In genomic region chr10:127664166-127664565, GRCm38 (mm10) we compare ENCODE assay signal across 10 mouse cellular contexts. TPM values are rescaled to one million over a fixed set of nuclear protein-coding genes. Genes with fewer than 3 reads are reported as not detected.
DNase-seq lines count a peak whose midpoint lies in the region; ATAC-seq and TF ChIP-seq lines count a peak whose summit lies in the region.
"Had no signal": no experiment of that assay in that cellular context is flagged by ENCODE, and none has a peak within 500 bp of the region (broad histone marks: within the 10 kb centered on the region; RNA-seq: fewer than 3 reads in every experiment).

No protein-coding gene starts in this region.

- H3K9me3 ChIP-seq in forebrain, embryonic 10.5 days, result no peaks in the 10 kb centered on the region
- no peaks in the 10 kb centered on the region for H3K9me3 ChIP-seq in forebrain, embryonic 14.5 days (replicated peaks; ENCODE audit: control insufficient read depth, low read length)
- no peaks in the 10 kb centered on the region for H3K9me3 ChIP-seq in liver, embryonic 11.5 days (ENCODE audit: control insufficient read depth, low read length)
- H3K9me3 ChIP-seq in embryonic facial prominence, embryonic 10.5 days, result no peaks in the 10 kb centered on the region
- H3K9me3 ChIP-seq in limb, embryonic 14.5 days (ENCODE audit: control insufficient read depth, low read length), result no peaks in the 10 kb centered on the region

- peaks cover 28% of the 10 kb centered on the region for H3K36me3 ChIP-seq in forebrain, embryonic 10.5 days (replicated peaks)
- no peaks in the 10 kb centered on the region for H3K36me3 ChIP-seq in forebrain, embryonic 14.5 days (ENCODE audit: control insufficient read depth, insufficient read depth, low read length)
- H3K36me3 ChIP-seq in liver, embryonic 11.5 days (ENCODE audit: control insufficient read depth, insufficient read depth, low read length), result no peaks in the 10 kb centered on the region
- H3K36me3 ChIP-seq in embryonic facial prominence, embryonic 10.5 days (replicated peaks), result peaks cover 54% of the 10 kb centered on the region
- peaks cover 47% of the 10 kb centered on the region for H3K36me3 ChIP-seq in limb, embryonic 14.5 days (ENCODE audit: control insufficient read depth, insufficient read depth, low read length)

- peaks cover 100% of the 10 kb centered on the region for H3K27me3 ChIP-seq in forebrain, embryonic 10.5 days (ENCODE audit: poor library complexity, severe bottlenecking)
- H3K27me3 ChIP-seq in forebrain, embryonic 14.5 days (replicated peaks; ENCODE audit: control insufficient read depth, insufficient read depth, low read length), result peaks cover 60% of the 10 kb centered on the region
- peaks cover 63% of the 10 kb centered on the region for H3K27me3 ChIP-seq in liver, embryonic 11.5 days (replicated peaks; ENCODE audit: control insufficient read depth, insufficient read depth, low read length)
- peaks cover 87% of the 10 kb centered on the region for H3K27me3 ChIP-seq in embryonic facial prominence, embryonic 10.5 days (replicated peaks; ENCODE audit: low read depth, poor library complexity, severe bottlenecking)
- H3K27me3 ChIP-seq in limb, embryonic 14.5 days (ENCODE audit: control insufficient read depth, insufficient read depth, low read length), result no peaks in the 10 kb centered on the region

- no peak overlapping the region for H3K4me2 ChIP-seq in forebrain, embryonic 14.5 days (ENCODE audit: low read length)
- peak overlapping the region; percentile 93 for H3K4me2 ChIP-seq in liver, embryonic 11.5 days
- peak overlapping the region; percentile 54 for H3K4me2 ChIP-seq in limb, embryonic 14.5 days (replicated peaks; ENCODE audit: low read depth, low read length, severe bottlenecking)

- WGBS in forebrain, embryonic 10.5 days, result 10% methylated on average over 16 of the region's 16 CpGs
- WGBS in forebrain, embryonic 14.5 days, result 11% methylated on average over 16 of the region's 16 CpGs
- WGBS in liver, embryonic 11.5 days, result 19% methylated on average over 16 of the region's 16 CpGs
- 23% methylated on average over 16 of the region's 16 CpGs for WGBS in embryonic facial prominence, embryonic 10.5 days
- 32% methylated on average over 16 of the region's 16 CpGs for WGBS in limb, embryonic 14.5 days

- H3K4me1 ChIP-seq in forebrain, embryonic 10.5 days, result peaks cover 90% of the 10 kb centered on the region
- peaks cover 20% of the 10 kb centered on the region for H3K4me1 ChIP-seq in forebrain, embryonic 14.5 days (ENCODE audit: control insufficient read depth, insufficient read depth, low read length)
- H3K4me1 ChIP-seq in liver, embryonic 11.5 days (replicated peaks; ENCODE audit: control insufficient read depth, insufficient read depth, low read length), result peaks cover 49% of the 10 kb centered on the region
- peaks cover 98% of the 10 kb centered on the region for H3K4me1 ChIP-seq in embryonic facial prominence, embryonic 10.5 days
- H3K4me1 ChIP-seq in limb, embryonic 14.5 days (ENCODE audit: control insufficient read depth, insufficient read depth, low read length), result peaks cover 53% of the 10 kb centered on the region

- H3K4me3 ChIP-seq in forebrain, embryonic 10.5 days, result peak overlapping the region; percentile 61
- H3K4me3 ChIP-seq in forebrain, embryonic 14.5 days (ENCODE audit: low read depth, low read length), result no peak overlapping the region
- H3K4me3 ChIP-seq in liver, embryonic 11.5 days (ENCODE audit: low read depth, low read length), result no peak overlapping the region
- peak overlapping the region; percentile 70 for H3K4me3 ChIP-seq in embryonic facial prominence, embryonic 10.5 days
- H3K4me3 ChIP-seq in limb, embryonic 14.5 days (replicated peaks; ENCODE audit: low read length), result peak overlapping the region; percentile 55

- H3K27ac ChIP-seq in forebrain, embryonic 10.5 days, result no peak overlapping the region
- H3K27ac ChIP-seq in forebrain, embryonic 14.5 days (ENCODE audit: low read depth, low read length), result no peak overlapping the region
- H3K27ac ChIP-seq in liver, embryonic 11.5 days (ENCODE audit: low read depth, low read length), result no peak overlapping the region
- no peak overlapping the region for H3K27ac ChIP-seq in embryonic facial prominence, embryonic 10.5 days (replicated peaks)
- H3K27ac ChIP-seq in limb, embryonic 14.5 days (replicated peaks; ENCODE audit: low read depth, low read length), result no peak overlapping the region

- no peak overlapping the region for H3K9ac ChIP-seq in forebrain, embryonic 14.5 days (ENCODE audit: low read length)
- H3K9ac ChIP-seq in liver, embryonic 11.5 days (ENCODE audit: low read depth, low read length), result no peak overlapping the region
- peak overlapping the region; percentile 79; the same call in 1 of the 2 replicates for H3K9ac ChIP-seq in limb, embryonic 14.5 days (ENCODE audit: low read depth, low read length, severe bottlenecking)

- no peak for ATAC-seq in forebrain, embryonic 14.5 days
- ATAC-seq in liver, embryonic 11.5 days (replicated peaks; ENCODE audit: low FRiP score), result no peak
- no peak for ATAC-seq in limb, embryonic 14.5 days (ENCODE audit: low FRiP score, low read depth)

- TF ChIP-seq POLR2A in limb, embryonic 14.5 days (IDR thresholded peaks at IDR 0.05; ENCODE audit: borderline replicate concordance, extremely low read depth, insufficient read depth, insufficient read length), result no peak

- DNase-seq in forebrain, embryonic 10.5 days (ENCODE audit: extremely low spot score, low spot score), result no peak
- no peak for DNase-seq in forebrain, embryonic 14.5 days (ENCODE audit: low spot score)
- no peak for DNase-seq in liver, embryonic 11.5 days (ENCODE audit: low spot score)
- DNase-seq in liver, result no peak
- no peak for DNase-seq in embryonic facial prominence, embryonic 10.5 days (ENCODE audit: low spot score)
- DNase-seq in limb, embryonic 14.5 days (ENCODE audit: low spot score), result no peak
- no peak for DNase-seq in urinary bladder, postnatal 10 days (ENCODE audit: low spot score)
- DNase-seq in B cell, adult 2 months, result no peak
- DNase-seq: cerebellum, postnatal 36 days; gastrocnemius, postnatal 10 days had no signal

RNA-seq across cellular contexts. Expression of gene Nemp1, which starts 2.5 kb away (rescaled TPM):
- polyA plus RNA-seq in forebrain, embryonic 10.5 days (2016; fragmentation: Nextera tagmentation; extraction: Ambion mirVana), result 9.9 and 10.0 TPM in 2 replicates
- 5.8 TPM in 2 replicates for polyA plus RNA-seq in forebrain, embryonic 14.5 days (2014; fragmentation: Nextera tagmentation; extraction: Ambion mirVana)
- 10.5 and 11.2 TPM in 2 replicates for polyA plus RNA-seq in liver, embryonic 11.5 days (2014; fragmentation: Nextera tagmentation; extraction: Ambion mirVana)
- 10.0 and 10.7 TPM in 2 replicates for polyA plus RNA-seq in embryonic facial prominence, embryonic 10.5 days (2016; fragmentation: Nextera tagmentation; extraction: Ambion mirVana)
- 12.3 and 13.9 TPM in 2 replicates for polyA plus RNA-seq in limb, embryonic 14.5 days (2012; rRNA removed)
- 9.0 and 10.2 TPM in 2 replicates for polyA plus RNA-seq in limb, embryonic 14.5 days (2014; fragmentation: Nextera tagmentation; extraction: Ambion mirVana)

RNA-seq across cellular contexts. Expression of gene Nab2, which starts 4.2 kb away (rescaled TPM):
- 5.6 and 6.2 TPM in 2 replicates for polyA plus RNA-seq in forebrain, embryonic 10.5 days (2016; fragmentation: Nextera tagmentation; extraction: Ambion mirVana)
- polyA plus RNA-seq in forebrain, embryonic 14.5 days (2014; fragmentation: Nextera tagmentation; extraction: Ambion mirVana), result 1.8 and 1.9 TPM in 2 replicates
- polyA plus RNA-seq in liver, embryonic 11.5 days (2014; fragmentation: Nextera tagmentation; extraction: Ambion mirVana), result 5.7 and 5.8 TPM in 2 replicates
- polyA plus RNA-seq in embryonic facial prominence, embryonic 10.5 days (2016; fragmentation: Nextera tagmentation; extraction: Ambion mirVana), result 11.6 and 12.1 TPM in 2 replicates
- polyA plus RNA-seq in limb, embryonic 14.5 days (2012; rRNA removed), result 64.5 and 68.3 TPM in 2 replicates
- polyA plus RNA-seq in limb, embryonic 14.5 days (2014; fragmentation: Nextera tagmentation; extraction: Ambion mirVana), result 16.4 and 19.9 TPM in 2 replicates

RNA-seq across cellular contexts. Expression of gene Stat6, which starts 21.4 kb away (rescaled TPM):
- polyA plus RNA-seq in forebrain, embryonic 10.5 days (2016; fragmentation: Nextera tagmentation; extraction: Ambion mirVana), result 7.3 and 7.7 TPM in 2 replicates
- 3.4 and 3.7 TPM in 2 replicates for polyA plus RNA-seq in forebrain, embryonic 14.5 days (2014; fragmentation: Nextera tagmentation; extraction: Ambion mirVana)
- 28.7 TPM in 2 replicates for polyA plus RNA-seq in liver, embryonic 11.5 days (2014; fragmentation: Nextera tagmentation; extraction: Ambion mirVana)
- 10.4 and 11.5 TPM in 2 replicates for polyA plus RNA-seq in embryonic facial prominence, embryonic 10.5 days (2016; fragmentation: Nextera tagmentation; extraction: Ambion mirVana)
- 30.7 and 33.5 TPM in 2 replicates for polyA plus RNA-seq in limb, embryonic 14.5 days (2012; rRNA removed)
- 22.2 and 24.6 TPM in 2 replicates for polyA plus RNA-seq in limb, embryonic 14.5 days (2014; fragmentation: Nextera tagmentation; extraction: Ambion mirVana)

RNA-seq across cellular contexts. Expression of gene Myo1a, which starts 40.8 kb away (rescaled TPM):
- polyA plus RNA-seq in forebrain, embryonic 10.5 days (2016; fragmentation: Nextera tagmentation; extraction: Ambion mirVana), result 0.40 and 0.44 TPM in 2 replicates
- 0.67 and 1.3 TPM in 2 replicates for polyA plus RNA-seq in forebrain, embryonic 14.5 days (2014; fragmentation: Nextera tagmentation; extraction: Ambion mirVana)
- polyA plus RNA-seq in liver, embryonic 11.5 days (2014; fragmentation: Nextera tagmentation; extraction: Ambion mirVana), result 0.14 TPM in 1 of 2 replicates, not detected in the other
- 0.54 and 0.71 TPM in 2 replicates for polyA plus RNA-seq in embryonic facial prominence, embryonic 10.5 days (2016; fragmentation: Nextera tagmentation; extraction: Ambion mirVana)
- 1.2 and 1.7 TPM in 2 replicates for polyA plus RNA-seq in limb, embryonic 14.5 days (2012; rRNA removed)
- polyA plus RNA-seq in limb, embryonic 14.5 days (2014; fragmentation: Nextera tagmentation; extraction: Ambion mirVana), result 0.30 and 0.48 TPM in 2 replicates

RNA-seq across cellular contexts. Expression of gene Lrp1, which starts 43.2 kb away (rescaled TPM):
- 66.5 and 67.4 TPM in 2 replicates for polyA plus RNA-seq in forebrain, embryonic 10.5 days (2016; fragmentation: Nextera tagmentation; extraction: Ambion mirVana)
- 60.2 and 81.2 TPM in 2 replicates for polyA plus RNA-seq in forebrain, embryonic 14.5 days (2014; fragmentation: Nextera tagmentation; extraction: Ambion mirVana)
- 35.7 and 36.8 TPM in 2 replicates for polyA plus RNA-seq in liver, embryonic 11.5 days (2014; fragmentation: Nextera tagmentation; extraction: Ambion mirVana)
- 66.6 and 70.6 TPM in 2 replicates for polyA plus RNA-seq in embryonic facial prominence, embryonic 10.5 days (2016; fragmentation: Nextera tagmentation; extraction: Ambion mirVana)
- 261 and 271 TPM in 2 replicates for polyA plus RNA-seq in limb, embryonic 14.5 days (2012; rRNA removed)
- polyA plus RNA-seq in limb, embryonic 14.5 days (2014; fragmentation: Nextera tagmentation; extraction: Ambion mirVana), result 146 and 172 TPM in 2 replicates

Comparison
In these comparisons a context has a peak if more than half of its experiments do, and no peak if none do; other contexts are left out.
1. H3K4me3 ChIP-seq: peak in forebrain, embryonic 10.5 days (single experiment), embryonic facial prominence, embryonic 10.5 days (single experiment) and limb, embryonic 14.5 days (single experiment); none in forebrain, embryonic 14.5 days (single experiment) and liver, embryonic 11.5 days (single experiment).